Mouse (Mus musculus): ENCODE results near the gene Rps6ka2. TPM values are rescaled to one million over a fixed set of nuclear protein-coding genes. Genes with fewer than 3 reads are reported as not detected.

Rps6ka2 gene
- polyA plus RNA-seq, 1 experiment, result 0.09 TPM

Other genes starting within 250 kb of the Rps6ka2 start
- gene Rsph3b, start 221.4 kb upstream of the Rps6ka2 start, polyA plus RNA-seq (2012; ENCODE audit: insufficient read depth, low replicate concordance), result 17.3 and 31.1 TPM in 2 replicates
- gene Tagap1, start 209.0 kb upstream of the Rps6ka2 start, polyA plus RNA-seq (2012; ENCODE audit: insufficient read depth, low replicate concordance), result 2.2 TPM in 1 of 2 replicates, not detected in the other
- 274 and 598 TPM in 2 replicates for gene Rnaset2b, start 199.5 kb upstream of the Rps6ka2 start, polyA plus RNA-seq (2012; ENCODE audit: insufficient read depth, low replicate concordance)
- not detected in 2 replicates for gene Gm49721, start 191.2 kb upstream of the Rps6ka2 start, polyA plus RNA-seq (2012; ENCODE audit: insufficient read depth, low replicate concordance)
- gene Gm1604a, start 144.5 kb upstream of the Rps6ka2 start, polyA plus RNA-seq (2012; ENCODE audit: insufficient read depth, low replicate concordance), result 1.2 and 3.0 TPM in 2 replicates
- gene Tcp10a, start 154.5 kb downstream of the Rps6ka2 start, polyA plus RNA-seq (2012; ENCODE audit: insufficient read depth, low replicate concordance), result not detected in 2 replicates
- 0.66 TPM in 1 of 2 replicates, not detected in the other for gene Ttll2, start 182.6 kb downstream of the Rps6ka2 start, polyA plus RNA-seq (2012; ENCODE audit: insufficient read depth, low replicate concordance)
- gene Gm49630, start 201.9 kb downstream of the Rps6ka2 start, polyA plus RNA-seq (2012; ENCODE audit: insufficient read depth, low replicate concordance), result not detected in 2 replicates
- gene Unc93a2, start 215.3 kb downstream of the Rps6ka2 start, polyA plus RNA-seq (2012; ENCODE audit: insufficient read depth, low replicate concordance), result not detected in 2 replicates